ENCODE assay signal across 8 mouse cellular contexts in genomic region chr19:37175436-37175805, GRCm38 (mm10). TPM values are rescaled to one million over a fixed set of nuclear protein-coding genes. Genes with fewer than 3 reads are reported as not detected.
DNase-seq lines count a peak whose midpoint lies in the region; ATAC-seq and TF ChIP-seq lines count a peak whose summit lies in the region.

No protein-coding gene starts in this region.

- peak overlapping the region; percentile 99 for H3K27ac ChIP-seq in liver, adult 2 months (replicated peaks; ENCODE audit: insufficient read depth, low read depth, low read length)
- H3K27ac ChIP-seq in forebrain, embryonic 14.5 days (ENCODE audit: low read depth, low read length) = peak overlapping the region; percentile 92
- H3K27ac ChIP-seq in liver, embryonic 13.5 days = no peak overlapping the region; the same call in 1 of the 2 replicates
- H3K27ac ChIP-seq in stomach, embryonic 16.5 days (ENCODE audit: low read length) = peak overlapping the region; percentile 40

- no peak for TF ChIP-seq POLR2A in liver, adult 2 months (IDR thresholded peaks at IDR 0.05; ENCODE audit: extremely low read depth, insufficient read depth, low read length)

- no peaks in the 10 kb centered on the region for H3K9me3 ChIP-seq in forebrain, embryonic 14.5 days (replicated peaks; ENCODE audit: control insufficient read depth, low read length)
- H3K9me3 ChIP-seq in liver, embryonic 13.5 days (replicated peaks) = no peaks in the 10 kb centered on the region
- H3K9me3 ChIP-seq in stomach, embryonic 16.5 days (replicated peaks; ENCODE audit: control insufficient read depth, low read length) = no peaks in the 10 kb centered on the region

- H3K36me3 ChIP-seq in liver, adult 2 months (ENCODE audit: control insufficient read depth, insufficient read depth, low read length) = peaks cover 4% of the 10 kb centered on the region; the same call in 1 of the 2 replicates
- no peaks in the 10 kb centered on the region for H3K36me3 ChIP-seq in forebrain, embryonic 14.5 days (ENCODE audit: control insufficient read depth, insufficient read depth, low read length)
- peaks cover 10% of the 10 kb centered on the region for H3K36me3 ChIP-seq in liver, embryonic 13.5 days
- H3K36me3 ChIP-seq in stomach, embryonic 16.5 days (ENCODE audit: control insufficient read depth, insufficient read depth, low read length) = no peaks in the 10 kb centered on the region

- H3K4me1 ChIP-seq in liver, adult 2 months (ENCODE audit: control insufficient read depth, insufficient read depth, low read length) = peaks cover 22% of the 10 kb centered on the region
- peaks cover 12% of the 10 kb centered on the region; the same call in 1 of the 2 replicates for H3K4me1 ChIP-seq in forebrain, embryonic 14.5 days (ENCODE audit: control insufficient read depth, insufficient read depth, low read length)
- peaks cover 58% of the 10 kb centered on the region for H3K4me1 ChIP-seq in liver, embryonic 13.5 days (replicated peaks)
- H3K4me1 ChIP-seq in stomach, embryonic 16.5 days (ENCODE audit: control insufficient read depth, insufficient read depth, low read length) = peaks cover 13% of the 10 kb centered on the region

- no peaks in the 10 kb centered on the region for H3K27me3 ChIP-seq in liver, adult 2 months (ENCODE audit: control insufficient read depth, insufficient read depth, low read length)
- H3K27me3 ChIP-seq in forebrain, embryonic 14.5 days (replicated peaks; ENCODE audit: control insufficient read depth, insufficient read depth, low read length) = peaks cover 7% of the 10 kb centered on the region
- peaks cover 62% of the 10 kb centered on the region for H3K27me3 ChIP-seq in liver, embryonic 13.5 days
- peaks cover 9% of the 10 kb centered on the region; the same call in 1 of the 2 replicates for H3K27me3 ChIP-seq in stomach, embryonic 16.5 days (ENCODE audit: control insufficient read depth, insufficient read depth, low read length)

- TF ChIP-seq CTCF in liver, adult 2 months (IDR thresholded peaks at IDR 0.05; ENCODE audit: low read depth, low read length) = no peak

- peak overlapping the region; percentile 76 for H3K4me3 ChIP-seq in liver, adult 2 months (ENCODE audit: insufficient read depth, low read depth, low read length)
- peak overlapping the region; percentile 69 for H3K4me3 ChIP-seq in forebrain, embryonic 14.5 days (ENCODE audit: low read depth, low read length)
- H3K4me3 ChIP-seq in liver, embryonic 13.5 days (replicated peaks) = peak overlapping the region; percentile 72
- H3K4me3 ChIP-seq in stomach, embryonic 16.5 days (replicated peaks; ENCODE audit: low read length) = peak overlapping the region; percentile 76

- WGBS in liver, adult 2 months = under 1% methylated on average over 12 of the region's 12 CpGs
- 2% methylated on average over 12 of the region's 12 CpGs for WGBS in forebrain, embryonic 14.5 days
- WGBS in liver, embryonic 13.5 days (ENCODE audit: insufficient replicate concordance) = 2% methylated on average over 12 of the region's 12 CpGs
- WGBS in stomach, embryonic 16.5 days = 2% methylated on average over 12 of the region's 12 CpGs

- H3K4me2 ChIP-seq in forebrain, embryonic 14.5 days (ENCODE audit: low read length) = peak overlapping the region; percentile 100
- peak overlapping the region; percentile 97 for H3K4me2 ChIP-seq in liver, embryonic 13.5 days
- peak overlapping the region; percentile 100 for H3K4me2 ChIP-seq in stomach, embryonic 16.5 days (ENCODE audit: low read depth, low read length)

- ATAC-seq in forebrain, embryonic 14.5 days = no peak
- ATAC-seq in liver, embryonic 13.5 days (ENCODE audit: low read depth) = no peak
- ATAC-seq in stomach, embryonic 16.5 days (ENCODE audit: insufficient read depth, low FRiP score) = no peak
- ATAC-seq in CD4-positive, CD25-positive, alpha-beta regulatory T cell, adult 4 months = no peak

- H3K79me2 ChIP-seq in liver, adult 2 months (ENCODE audit: control insufficient read depth, insufficient read depth, low read length) = peaks cover 8% of the 10 kb centered on the region

- peak overlapping the region; percentile 93 for H3K9ac ChIP-seq in liver, adult 2 months (ENCODE audit: low read depth, low read length)
- H3K9ac ChIP-seq in forebrain, embryonic 14.5 days (ENCODE audit: low read length) = peak overlapping the region; percentile 79
- H3K9ac ChIP-seq in liver, embryonic 13.5 days = peak overlapping the region; percentile 73
- peak overlapping the region; percentile 75 for H3K9ac ChIP-seq in stomach, embryonic 16.5 days (ENCODE audit: low read length)

- peak; percentile 38 to 61 for DNase-seq in adrenal gland, adult 18-20 months (ENCODE audit: low spot score in 2 of 2)
- DNase-seq in adrenal gland, postnatal 10 days = no peak
- no peak for DNase-seq in liver, adult 2 months (ENCODE audit: extremely low read depth, low read depth, low spot score)
- no peak for DNase-seq in liver
- DNase-seq in forebrain, embryonic 14.5 days (ENCODE audit: low spot score) = no peak
- DNase-seq in liver, embryonic 13.5 days = no peak

RNA-seq across cellular contexts. Expression of gene March5, which starts 31.9 kb away (rescaled TPM):
- total RNA-seq in adrenal gland, adult 18-20 months (2021) = 100 to 1,000 TPM; 116 to 137 TPM
- 100 to 1,000 TPM; 145 to 152 TPM for total RNA-seq in adrenal gland, postnatal 10 days (2021)
- 84.0 and 93.1 TPM in 2 replicates for total RNA-seq in liver, adult 2 months (2014; rRNA removed)
- 33.8 and 38.5 TPM in 2 replicates for polyA plus RNA-seq in liver, adult 2 months (2012; rRNA removed)
- 127 and 143 TPM in 2 replicates for polyA plus RNA-seq in forebrain, embryonic 14.5 days (2014; fragmentation: Nextera tagmentation; extraction: Ambion mirVana)
- polyA plus RNA-seq in liver, embryonic 13.5 days (2015; fragmentation: Nextera tagmentation; extraction: Ambion mirVana) = 147 and 159 TPM in 2 replicates
- 50.4 and 51.9 TPM in 2 replicates for polyA plus RNA-seq in stomach, embryonic 16.5 days (2015; fragmentation: Nextera tagmentation; extraction: Ambion mirVana)
- polyA plus RNA-seq in CD4-positive, CD25-positive, alpha-beta regulatory T cell, adult 4 months (2017; shearing (Covaris generic)) = 10 to 100 TPM in 1 of 2 experiments, 1 to 10 TPM in 1; 6.6 to 14.5 TPM

RNA-seq across cellular contexts. Expression of gene Cpeb3, which starts 33.0 kb away (rescaled TPM):
- total RNA-seq in adrenal gland, adult 18-20 months (2021) = 10 to 100 TPM; 14.4 to 15.5 TPM
- total RNA-seq in adrenal gland, postnatal 10 days (2021) = 10 to 100 TPM; 14.2 to 26.8 TPM
- total RNA-seq in liver, adult 2 months (2014; rRNA removed) = 6.4 and 8.9 TPM in 2 replicates
- 4.3 TPM in 2 replicates for polyA plus RNA-seq in liver, adult 2 months (2012; rRNA removed)
- polyA plus RNA-seq in forebrain, embryonic 14.5 days (2014; fragmentation: Nextera tagmentation; extraction: Ambion mirVana) = 3.1 and 4.1 TPM in 2 replicates
- polyA plus RNA-seq in liver, embryonic 13.5 days (2015; fragmentation: Nextera tagmentation; extraction: Ambion mirVana) = 1.7 and 1.9 TPM in 2 replicates
- polyA plus RNA-seq in stomach, embryonic 16.5 days (2015; fragmentation: Nextera tagmentation; extraction: Ambion mirVana) = 0.37 and 0.79 TPM in 2 replicates
- not detected for polyA plus RNA-seq in CD4-positive, CD25-positive, alpha-beta regulatory T cell, adult 4 months (2017; shearing (Covaris generic))

Comparison
In these comparisons a context has a peak if more than half of its experiments do, and no peak if none do; other contexts are left out.
1. DNase-seq: peak in adrenal gland, adult 18-20 months (2 of 2); none in adrenal gland, postnatal 10 days (single experiment), liver, adult 2 months (single experiment), liver (single experiment), forebrain, embryonic 14.5 days (single experiment) and liver, embryonic 13.5 days (single experiment).
2. Peak in every context shown above with its lines, with median percentiles within 50 percentile points of each other: H3K4me3 ChIP-seq, H3K9ac ChIP-seq and H3K4me2 ChIP-seq.